Mouse (Mus musculus): ENCODE results near the gene Cdk19.

- TF ChIP-seq CTCF (IDR thresholded peaks at IDR 0.05; ENCODE audit: low read depth, low read length) (no peak), POLR2A (IDR thresholded peaks at IDR 0.05; ENCODE audit: insufficient read depth, low read length) (no peak)
Observed at GRCm38 (mm10) chr10:40316841-40317585, 22.4 kb upstream of the Cdk19 start.

Data from ES-Bruce4 (cell line).